ENCODE assay signal across 14 mouse cellular contexts in genomic region chr4:33833134-33833533, GRCm38 (mm10).
"Had no signal": no experiment of that assay in that cellular context is flagged by ENCODE, and none has a peak within 500 bp of the region (broad histone marks: within the 10 kb centered on the region; RNA-seq: fewer than 3 reads in every experiment).

No protein-coding gene starts in this region.

- H3K27ac ChIP-seq: left cerebral cortex, adult 2 months; limb, embryonic 12.5 days; liver, embryonic 13.5 days; lung, embryonic 15.5 days; macrophage had no signal

- H3K9ac ChIP-seq: limb, embryonic 12.5 days; liver, embryonic 13.5 days; liver, postnatal 0 days; lung, embryonic 15.5 days had no signal

- H3K4me1 ChIP-seq: limb, embryonic 12.5 days; liver, embryonic 13.5 days; lung, embryonic 15.5 days had no signal

- H3K9me3 ChIP-seq: limb, embryonic 12.5 days; liver, embryonic 13.5 days; lung, embryonic 15.5 days; megakaryocyte, embryonic 14.5 days had no signal

- H3K4me3 ChIP-seq: left cerebral cortex, adult 2 months; limb, embryonic 12.5 days; liver, embryonic 13.5 days; lung, embryonic 15.5 days; megakaryocyte, embryonic 14.5 days had no signal

- DNase-seq: kidney, postnatal 25 days; liver; liver, embryonic 13.5 days; liver, postnatal 0 days; lung, postnatal 14 days; right cerebral cortex, postnatal 14 days; thymus, postnatal 36 days had no signal

- ATAC-seq: liver, postnatal 0 days; midbrain, embryonic 16.5 days had no signal

- H3K36me3 ChIP-seq: limb, embryonic 12.5 days; liver, embryonic 13.5 days; lung, embryonic 15.5 days had no signal

- H3K27me3 ChIP-seq: limb, embryonic 12.5 days; liver, embryonic 13.5 days; lung, embryonic 15.5 days; megakaryocyte, embryonic 14.5 days had no signal

- H3K4me2 ChIP-seq: limb, embryonic 12.5 days; liver, embryonic 13.5 days; lung, embryonic 15.5 days; midbrain, embryonic 11.5 days had no signal
